Mouse (Mus musculus) heart, embryonic 11.5 days (tissue): ENCODE results near the gene Rras2. TPM values are rescaled to one million over a fixed set of nuclear protein-coding genes. Genes with fewer than 3 reads are reported as not detected.

Source experiments
- ATAC-seq: fragments of 200-750 bp; cut with Nextera tagmentation; replicated peaks from 2 replicates; pipeline ENCODE4 v1.8.0; 2017; ENCODE audit warnings: moderate library complexity; ENCODE audit not compliant: insufficient number of reproducible peaks, low FRiP score, low TSS enrichment
- H3K27ac ChIP-seq: fragments of 300-500 bp; sonication (generic); 2 replicates; pipeline ENCODE4 v1.5.1; 2014; ENCODE audit warnings: mild to moderate bottlenecking, low read depth, low read length
- H3K27me3 ChIP-seq: fragments of 300-500 bp; sonication (generic); 2 replicates; pipeline ENCODE4 v1.6.1; 2014; ENCODE audit warnings: mild to moderate bottlenecking, low read length, mixed read lengths; ENCODE audit not compliant: control insufficient read depth, insufficient read depth
- H3K36me3 ChIP-seq: fragments of 300-500 bp; sonication (generic); 2 replicates; pipeline ENCODE4 v1.6.1; 2014; ENCODE audit warnings: mild to moderate bottlenecking, low read length, moderate library complexity, mixed read lengths; ENCODE audit not compliant: control insufficient read depth, insufficient read depth
- H3K4me1 ChIP-seq: fragments of 300-500 bp; sonication (generic); 2 replicates; pipeline ENCODE4 v1.6.1; 2014; ENCODE audit warnings: low read length; ENCODE audit not compliant: control insufficient read depth, insufficient read depth
- H3K4me2 ChIP-seq: fragments of 300-500 bp; sonication (generic); 2 replicates; pipeline ENCODE4 v1.6.1; 2014; ENCODE audit warnings: mild to moderate bottlenecking, moderate library complexity
- H3K4me3 ChIP-seq: fragments of 300-500 bp; sonication (generic); 2 replicates; pipeline ENCODE4 v1.5.1; 2014; ENCODE audit warnings: low read depth, low read length
- H3K9ac ChIP-seq: fragments of 300-500 bp; sonication (generic); 2 replicates; pipeline ENCODE4 v1.6.1; 2014; ENCODE audit warnings: mild to moderate bottlenecking, low read depth, low read length, moderate library complexity
- H3K9me3 ChIP-seq: fragments of 300-500 bp; sonication (generic); replicated peaks from 2 replicates; pipeline ENCODE4 v1.6.1; 2016; ENCODE audit warnings: low read length; ENCODE audit not compliant: control insufficient read depth
- WGBS: fragments of 180-500 bp; shearing (Covaris S2); extraction: QIAGEN DNeasy Blood & Tissue Kit; methylation state at CpG from one replicate; pipeline ENCODE4 v1.1.7; 2014; ENCODE audit not compliant: insufficient replicate concordance; 5-methylcytosine and 5-hydroxymethylcytosine counted together
- polyA plus RNA-seq: library from polyadenylated mRNA; unstranded; fragments of >200 nt; fragmentation: Nextera tagmentation; extraction: Ambion mirVana; gene quantifications from 2 replicates; pipeline ENCODE4 v1.2.1, GENCODE M21; 2014

Rras2 gene
- polyA plus RNA-seq, 1 experiment from 2014 or later = 53.9 TPM

- 78% methylated on average over 4 of the region's 4 CpGs for WGBS
- H3K9me3 ChIP-seq = peaks cover 3% of the 10 kb centered on the region; the same call in 1 of the 2 replicates
- H3K36me3 ChIP-seq = no peaks in the 10 kb centered on the region
- H3K4me2 ChIP-seq = no peak overlapping the region
- no peak overlapping the region for H3K9ac ChIP-seq
- no peak overlapping the region for H3K27ac ChIP-seq
- no peaks in the 10 kb centered on the region for H3K27me3 ChIP-seq
- H3K4me1 ChIP-seq = no peaks in the 10 kb centered on the region
- H3K4me3 ChIP-seq = no peak overlapping the region
- no peak for ATAC-seq
Measured at GRCm38 (mm10) chr7:114149135-114149534, 31.6 kb upstream of the Rras2 start.

GRCm38 (mm10) chr7:114145841-114146240 lies 28.3 kb upstream of the Rras2 start:
- H3K4me2 ChIP-seq = no peak overlapping the region
- no peak overlapping the region for H3K4me3 ChIP-seq
- no peaks in the 10 kb centered on the region for H3K36me3 ChIP-seq
- ATAC-seq = no peak
- no peak overlapping the region for H3K27ac ChIP-seq
- H3K4me1 ChIP-seq = no peaks in the 10 kb centered on the region
- whole genome bisulfite sequencing = 63% methylated on average over 3 of the region's 3 CpGs
- H3K9ac ChIP-seq = no peak overlapping the region
- H3K27me3 ChIP-seq = no peaks in the 10 kb centered on the region
- H3K9me3 ChIP-seq = peaks cover 3% of the 10 kb centered on the region; the same call in 1 of the 2 replicates

GRCm38 (mm10) chr7:114142151-114142798 lies 24.7 kb upstream of the Rras2 start:
- ATAC-seq = no peak
- WGBS = 75% methylated on average over 10 of the region's 10 CpGs
- H3K27ac ChIP-seq = no peak overlapping the region
- H3K4me1 ChIP-seq = no peaks in the 10 kb centered on the region
- no peaks in the 10 kb centered on the region for H3K27me3 ChIP-seq
- H3K4me3 ChIP-seq = no peak overlapping the region
- H3K36me3 ChIP-seq = no peaks in the 10 kb centered on the region
- H3K9me3 ChIP-seq = no peaks in the 10 kb centered on the region
- H3K9ac ChIP-seq = no peak overlapping the region
- H3K4me2 ChIP-seq = no peak overlapping the region

- H3K4me2 ChIP-seq = no peak overlapping the region
- ATAC-seq = no peak
- H3K27me3 ChIP-seq = no peaks in the 10 kb centered on the region
- no peak overlapping the region for H3K27ac ChIP-seq
- no peak overlapping the region for H3K9ac ChIP-seq
- no peak overlapping the region for H3K4me3 ChIP-seq
- WGBS = 63% methylated on average over 7 of the region's 7 CpGs
- no peaks in the 10 kb centered on the region for H3K4me1 ChIP-seq
- no peaks in the 10 kb centered on the region for H3K9me3 ChIP-seq
- no peaks in the 10 kb centered on the region for H3K36me3 ChIP-seq
Measured at GRCm38 (mm10) chr7:114140026-114140425, 22.4 kb upstream of the Rras2 start.

GRCm38 (mm10) chr7:114139400-114139799 lies 21.8 kb upstream of the Rras2 start:
- 92% methylated on average over 3 of the region's 3 CpGs for WGBS
- H3K4me2 ChIP-seq = no peak overlapping the region
- no peaks in the 10 kb centered on the region for H3K27me3 ChIP-seq
- H3K27ac ChIP-seq = no peak overlapping the region
- H3K4me1 ChIP-seq = no peaks in the 10 kb centered on the region
- H3K9ac ChIP-seq = no peak overlapping the region
- no peak overlapping the region for H3K4me3 ChIP-seq
- no peak for ATAC-seq
- no peaks in the 10 kb centered on the region for H3K36me3 ChIP-seq
- H3K9me3 ChIP-seq = no peaks in the 10 kb centered on the region

GRCm38 (mm10) chr7:114138261-114138660 lies 20.7 kb upstream of the Rras2 start:
- Histone ChIP-seq H3K4me1 (no peaks in the 10 kb centered on the region), H3K27ac (no peak overlapping the region), H3K36me3 (no peaks in the 10 kb centered on the region), H3K9me3 (no peaks in the 10 kb centered on the region), H3K4me2 (no peak overlapping the region), H3K9ac (no peak overlapping the region), H3K27me3 (no peaks in the 10 kb centered on the region), H3K4me3 (no peak overlapping the region)
- 86% methylated on average over 2 of the region's 2 CpGs for WGBS
- ATAC-seq = no peak

GRCm38 (mm10) chr7:114135166-114135565 lies 17.6 kb upstream of the Rras2 start:
- H3K4me2 ChIP-seq = no peak overlapping the region
- 22% methylated on average over 6 of the region's 6 CpGs for WGBS
- H3K36me3 ChIP-seq = no peaks in the 10 kb centered on the region
- no peak overlapping the region for H3K27ac ChIP-seq
- H3K4me1 ChIP-seq = no peaks in the 10 kb centered on the region
- no peak overlapping the region for H3K9ac ChIP-seq
- ATAC-seq = no peak
- H3K4me3 ChIP-seq = no peak overlapping the region
- no peaks in the 10 kb centered on the region for H3K9me3 ChIP-seq
- no peaks in the 10 kb centered on the region for H3K27me3 ChIP-seq

- H3K9me3 ChIP-seq = no peaks in the 10 kb centered on the region
- no peak for ATAC-seq
- no peak overlapping the region for H3K9ac ChIP-seq
- H3K27ac ChIP-seq = no peak overlapping the region
- no peaks in the 10 kb centered on the region for H3K27me3 ChIP-seq
- H3K4me1 ChIP-seq = no peaks in the 10 kb centered on the region
- H3K4me3 ChIP-seq = no peak overlapping the region
- no peaks in the 10 kb centered on the region for H3K36me3 ChIP-seq
- WGBS = 49% methylated on average over 5 of the region's 5 CpGs
- H3K4me2 ChIP-seq = no peak overlapping the region
Measured at GRCm38 (mm10) chr7:114133957-114134356, 16.4 kb upstream of the Rras2 start.

GRCm38 (mm10) chr7:114132316-114132715 lies 14.7 kb upstream of the Rras2 start:
- Histone ChIP-seq H3K9ac (no peak overlapping the region), H3K27me3 (no peaks in the 10 kb centered on the region), H3K4me2 (no peak overlapping the region), H3K36me3 (no peaks in the 10 kb centered on the region), H3K4me3 (no peak overlapping the region), H3K9me3 (no peaks in the 10 kb centered on the region), H3K27ac (no peak overlapping the region), H3K4me1 (no peaks in the 10 kb centered on the region)
- 49% methylated on average over 8 of the region's 8 CpGs for WGBS
- ATAC-seq = no peak
